Mouse (Mus musculus): ENCODE data around the gene Exoc5. TPM values are rescaled to one million over a fixed set of nuclear protein-coding genes. Genes with fewer than 3 reads are reported as not detected.
A peak's percentile ranks its signal among the peaks of the same experiment; 100 is the strongest.

The Exoc5 gene
- total and polyA plus RNA-seq, 2 experiments: 3.4 to 20.5 TPM

DNA sequence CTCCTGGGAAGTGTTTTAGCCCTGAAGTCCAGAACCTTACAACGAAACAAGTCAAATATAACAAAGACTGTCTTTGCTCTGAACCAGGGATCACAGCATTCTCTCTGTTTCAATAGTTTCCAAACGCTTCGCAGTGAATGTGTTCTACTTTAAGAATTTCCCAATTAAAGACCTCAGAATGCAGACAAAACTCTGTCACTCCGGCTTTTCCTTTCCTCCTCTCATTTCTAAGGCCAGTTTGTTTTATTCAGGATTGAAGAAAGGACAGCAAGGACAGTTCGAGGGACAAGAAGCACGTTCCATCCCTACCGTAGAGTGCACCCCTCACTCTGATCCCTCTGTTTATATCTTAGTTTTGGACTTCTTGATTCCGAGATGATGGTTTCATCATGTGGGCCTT is 76.6 kb downstream of the Exoc5 start:
- H3K36me3 ChIP-seq (ENCODE audit: control insufficient read depth, insufficient read depth, low read length): no peaks in the 10 kb centered on the region
- H3K27me3 ChIP-seq (ENCODE audit: control insufficient read depth, insufficient read depth, low read length): no peaks in the 10 kb centered on the region
- TF ChIP-seq CTCF (IDR thresholded peaks at IDR 0.05; ENCODE audit: low read depth, low read length): no peak
- no peak for TF ChIP-seq POLR2A (IDR thresholded peaks at IDR 0.05; ENCODE audit: extremely low read depth, insufficient read depth, low read length)
- H3K27ac ChIP-seq (replicated peaks; ENCODE audit: insufficient read depth, low read depth, low read length): no peak overlapping the region
- DNase-seq (ENCODE audit: extremely low read depth, low read depth, low spot score): no peak
- WGBS: 91% methylated on average over 8 of the region's 8 CpGs
- no peak overlapping the region for H3K4me3 ChIP-seq (ENCODE audit: insufficient read depth, low read depth, low read length)
- no peaks in the 10 kb centered on the region for H3K4me1 ChIP-seq (ENCODE audit: control insufficient read depth, insufficient read depth, low read length)
- H3K79me2 ChIP-seq (ENCODE audit: control insufficient read depth, insufficient read depth, low read length): no peaks in the 10 kb centered on the region
- no peak overlapping the region for H3K9ac ChIP-seq (ENCODE audit: low read depth, low read length)

DNA sequence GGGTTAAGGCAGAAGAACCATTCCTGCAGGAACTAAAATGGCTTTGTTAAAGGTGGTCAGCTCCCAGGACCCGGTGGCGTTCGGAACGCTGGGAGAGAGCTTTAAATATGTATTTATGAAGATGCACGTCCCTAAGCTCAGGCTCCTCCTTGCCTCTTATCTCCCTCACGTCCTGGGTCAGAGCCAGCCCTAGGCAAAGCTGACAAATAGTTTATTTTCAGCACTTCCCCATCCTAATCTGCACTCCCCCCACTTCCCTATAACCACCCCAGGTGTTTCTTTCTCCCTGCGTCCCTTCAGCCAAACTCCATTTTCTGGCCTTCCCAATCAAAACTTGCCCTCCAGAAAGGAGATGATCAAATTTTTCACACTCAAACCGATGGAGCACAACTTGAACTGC is 80.2 kb downstream of the Exoc5 start:
- H3K79me2 ChIP-seq (ENCODE audit: control insufficient read depth, insufficient read depth, low read length): no peaks in the 10 kb centered on the region
- TF ChIP-seq POLR2A (IDR thresholded peaks at IDR 0.05; ENCODE audit: extremely low read depth, insufficient read depth, low read length): no peak
- 55% methylated on average over 8 of the region's 8 CpGs for WGBS
- H3K9ac ChIP-seq (ENCODE audit: low read depth, low read length): no peak overlapping the region
- no peak overlapping the region for H3K4me3 ChIP-seq (ENCODE audit: insufficient read depth, low read depth, low read length)
- no peak for DNase-seq (ENCODE audit: extremely low read depth, low read depth, low spot score)
- H3K27ac ChIP-seq (replicated peaks; ENCODE audit: insufficient read depth, low read depth, low read length): no peak overlapping the region
- H3K27me3 ChIP-seq (ENCODE audit: control insufficient read depth, insufficient read depth, low read length): 0 out of 2 replicates have a peak, but pooled peaks cover 2% of the 10 kb centered on the region
- H3K4me1 ChIP-seq (ENCODE audit: control insufficient read depth, insufficient read depth, low read length): no peaks in the 10 kb centered on the region
- no peaks in the 10 kb centered on the region for H3K36me3 ChIP-seq (ENCODE audit: control insufficient read depth, insufficient read depth, low read length)

DNA sequence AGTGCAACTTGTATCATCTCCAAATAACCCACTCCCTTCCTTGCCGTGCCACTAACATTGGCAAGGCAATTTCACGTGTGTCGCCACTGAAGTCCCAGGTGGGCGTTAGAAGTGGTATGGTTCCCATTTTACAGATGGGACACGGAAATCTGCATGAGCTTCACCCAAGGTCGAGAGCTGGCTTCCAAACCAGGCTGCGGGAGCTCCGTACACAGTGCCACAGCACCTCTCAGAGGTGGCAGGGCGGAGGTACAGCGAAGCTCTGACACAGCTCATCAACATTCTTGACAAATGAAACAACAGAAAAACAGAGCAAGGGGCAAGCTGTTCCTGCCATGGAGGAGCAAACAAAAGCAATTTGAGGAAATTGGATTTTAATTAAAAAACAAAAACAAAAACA is 80.8 kb downstream of the Exoc5 start:
- Histone ChIP-seq H3K79me2 (ENCODE audit: control insufficient read depth, insufficient read depth, low read length) (no peaks in the 10 kb centered on the region), H3K9ac (ENCODE audit: low read depth, low read length) (no peak overlapping the region), H3K27me3 (ENCODE audit: control insufficient read depth, insufficient read depth, low read length) (0 out of 2 replicates have a peak, but pooled peaks cover 2% of the 10 kb centered on the region), H3K27ac (replicated peaks; ENCODE audit: insufficient read depth, low read depth, low read length) (no peak overlapping the region), H3K4me1 (ENCODE audit: control insufficient read depth, insufficient read depth, low read length) (no peaks in the 10 kb centered on the region), H3K4me3 (ENCODE audit: insufficient read depth, low read depth, low read length) (no peak overlapping the region), H3K36me3 (ENCODE audit: control insufficient read depth, insufficient read depth, low read length) (no peaks in the 10 kb centered on the region)
- DNase-seq (ENCODE audit: extremely low read depth, low read depth, low spot score): no peak
- 37% methylated on average over 10 of the region's 10 CpGs for WGBS
- no peak for TF ChIP-seq POLR2A (IDR thresholded peaks at IDR 0.05; ENCODE audit: extremely low read depth, insufficient read depth, low read length)
- peak; percentile 64 for TF ChIP-seq CTCF (IDR thresholded peaks at IDR 0.05; ENCODE audit: low read depth, low read length)

DNA sequence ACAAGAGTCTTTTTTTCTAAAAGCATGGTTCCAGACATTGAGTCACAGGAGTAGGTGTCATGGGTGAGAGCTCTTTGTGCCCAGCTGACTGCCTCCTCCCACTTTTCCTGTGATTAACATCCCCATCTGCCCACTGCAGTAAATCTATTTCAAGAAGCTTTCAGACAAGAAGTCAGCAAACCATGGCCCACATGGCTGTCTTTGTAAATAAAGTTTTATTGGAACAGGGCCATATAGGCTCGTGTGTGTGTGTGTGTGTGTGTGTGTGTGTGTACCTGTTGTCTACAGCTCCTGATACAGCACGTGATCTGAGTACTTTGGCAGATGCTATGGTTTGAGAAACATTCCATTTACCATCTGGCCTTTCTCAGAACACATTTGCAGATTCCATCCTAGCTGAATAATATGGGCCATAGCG is 87.5 kb downstream of the Exoc5 start:
- no peak for DNase-seq (ENCODE audit: extremely low read depth, low read depth, low spot score)
- Histone ChIP-seq H3K27ac (replicated peaks; ENCODE audit: insufficient read depth, low read depth, low read length) (no peak overlapping the region), H3K9ac (ENCODE audit: low read depth, low read length) (no peak overlapping the region), H3K4me1 (ENCODE audit: control insufficient read depth, insufficient read depth, low read length) (no peaks in the 10 kb centered on the region), H3K79me2 (ENCODE audit: control insufficient read depth, insufficient read depth, low read length) (no peaks in the 10 kb centered on the region), H3K4me3 (ENCODE audit: insufficient read depth, low read depth, low read length) (no peak overlapping the region), H3K36me3 (ENCODE audit: control insufficient read depth, insufficient read depth, low read length) (no peaks in the 10 kb centered on the region), H3K27me3 (ENCODE audit: control insufficient read depth, insufficient read depth, low read length) (0 out of 2 replicates have a peak, but pooled peaks cover 2% of the 10 kb centered on the region)
- 45% methylated on average over 3 of the region's 3 CpGs for WGBS
- no peak for TF ChIP-seq POLR2A (IDR thresholded peaks at IDR 0.05; ENCODE audit: extremely low read depth, insufficient read depth, low read length)
- no peak for TF ChIP-seq CTCF (IDR thresholded peaks at IDR 0.05; ENCODE audit: low read depth, low read length)

DNA sequence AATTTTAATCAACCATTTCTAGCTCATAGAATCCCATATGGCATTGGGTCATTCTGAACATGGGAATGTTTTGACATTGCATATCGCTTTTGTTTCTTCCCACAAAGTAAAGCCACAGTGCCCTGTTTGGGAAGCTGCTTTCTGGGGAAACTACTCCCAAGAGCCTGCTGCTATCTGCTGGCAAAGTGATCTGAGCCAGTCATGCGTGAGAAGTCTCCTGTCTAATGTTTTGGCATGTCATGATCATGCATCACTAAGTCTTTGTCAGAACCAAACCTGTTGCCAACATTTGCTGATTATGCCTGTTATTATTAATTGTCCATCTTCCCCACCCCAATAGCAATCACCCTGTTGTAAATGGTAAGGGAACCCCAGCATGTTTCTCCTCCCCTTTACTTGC is 94.9 kb downstream of the Exoc5 start:
- Histone ChIP-seq H3K36me3 (ENCODE audit: control insufficient read depth, insufficient read depth, low read length) (no peaks in the 10 kb centered on the region), H3K27ac (replicated peaks; ENCODE audit: insufficient read depth, low read depth, low read length) (no peak overlapping the region), H3K27me3 (ENCODE audit: control insufficient read depth, insufficient read depth, low read length) (no peaks in the 10 kb centered on the region), H3K9ac (ENCODE audit: low read depth, low read length) (no peak overlapping the region), H3K4me1 (ENCODE audit: control insufficient read depth, insufficient read depth, low read length) (no peaks in the 10 kb centered on the region), H3K4me3 (ENCODE audit: insufficient read depth, low read depth, low read length) (no peak overlapping the region), H3K79me2 (ENCODE audit: control insufficient read depth, insufficient read depth, low read length) (no peaks in the 10 kb centered on the region)
- DNase-seq (ENCODE audit: extremely low read depth, low read depth, low spot score): no peak
- TF ChIP-seq POLR2A (IDR thresholded peaks at IDR 0.05; ENCODE audit: extremely low read depth, insufficient read depth, low read length) (no peak), CTCF (IDR thresholded peaks at IDR 0.05; ENCODE audit: low read depth, low read length) (no peak)
- 89% methylated on average over 2 of the region's 2 CpGs for WGBS

DNA sequence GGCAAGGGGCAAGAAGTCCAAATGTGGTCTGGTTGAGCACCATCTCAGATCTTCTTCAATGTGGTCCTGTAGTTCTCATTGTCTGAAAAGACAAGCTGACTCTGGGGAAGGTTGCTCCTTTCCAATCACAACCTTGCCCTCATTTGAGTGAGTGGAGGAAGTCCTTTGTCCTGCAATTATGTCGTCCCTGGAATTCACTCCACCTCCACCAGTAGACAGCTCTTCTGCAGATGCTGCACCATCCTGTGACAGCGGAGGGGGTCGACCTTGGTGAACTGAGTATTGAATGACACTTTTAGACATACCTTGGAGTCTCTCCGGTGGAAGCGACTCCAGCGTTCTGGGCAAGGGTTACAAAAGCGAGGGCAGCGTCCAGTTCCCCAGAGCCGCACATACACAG is 97.8 kb downstream of the Exoc5 start:
- DNase-seq (ENCODE audit: extremely low read depth, low read depth, low spot score): no peak
- H3K79me2 ChIP-seq (ENCODE audit: control insufficient read depth, insufficient read depth, low read length): no peaks in the 10 kb centered on the region
- no peaks in the 10 kb centered on the region for H3K36me3 ChIP-seq (ENCODE audit: control insufficient read depth, insufficient read depth, low read length)
- H3K4me1 ChIP-seq (ENCODE audit: control insufficient read depth, insufficient read depth, low read length): no peaks in the 10 kb centered on the region
- TF ChIP-seq CTCF (IDR thresholded peaks at IDR 0.05; ENCODE audit: low read depth, low read length) (no peak), POLR2A (IDR thresholded peaks at IDR 0.05; ENCODE audit: extremely low read depth, insufficient read depth, low read length) (no peak)
- no peak overlapping the region for H3K4me3 ChIP-seq (ENCODE audit: insufficient read depth, low read depth, low read length)
- no peak overlapping the region for H3K27ac ChIP-seq (replicated peaks; ENCODE audit: insufficient read depth, low read depth, low read length)
- H3K27me3 ChIP-seq (ENCODE audit: control insufficient read depth, insufficient read depth, low read length): no peaks in the 10 kb centered on the region
- H3K9ac ChIP-seq (ENCODE audit: low read depth, low read length): no peak overlapping the region
- 80% methylated on average over 9 of the region's 9 CpGs for whole genome bisulfite sequencing

Other genes starting within 250 kb of the Exoc5 start
- gene Ap5m1, start 556 bp downstream of the Exoc5 start, total RNA-seq (2014; rRNA removed): 15.7 and 16.2 TPM in 2 replicates
- 6.7 and 7.0 TPM in 2 replicates for gene Ap5m1, start 556 bp downstream of the Exoc5 start, polyA plus RNA-seq (2012; rRNA removed)
- gene Naa30, start 105.6 kb upstream of the Exoc5 start, total RNA-seq (2014; rRNA removed): 15.9 and 16.1 TPM in 2 replicates
- 6.7 and 6.8 TPM in 2 replicates for gene Naa30, start 105.6 kb upstream of the Exoc5 start, polyA plus RNA-seq (2012; rRNA removed)
- gene ccdc198, start 178.8 kb upstream of the Exoc5 start, total RNA-seq (2014; rRNA removed): 0.55 and 0.81 TPM in 2 replicates
- gene ccdc198, start 178.8 kb upstream of the Exoc5 start, polyA plus RNA-seq (2012; rRNA removed): 0.07 TPM in 1 of 2 replicates, not detected in the other